Mouse (Mus musculus) ovary, postnatal 36 days (tissue): ENCODE results near the gene Ndufaf2.

Experiments used
- DNase-seq: peaks from one replicate; pipeline ENCODE4 v3.0.0; 2022; ENCODE audit warnings: low spot score, mixed read lengths

Ndufaf2 gene

GRCm38 (mm10) chr13:108032789-108033188 is 125.6 kb downstream of the Ndufaf2 start:
- no peak for DNase-seq

GRCm38 (mm10) chr13:108025802-108026201 is 132.6 kb downstream of the Ndufaf2 start:
- DNase-seq, result no peak

GRCm38 (mm10) chr13:108017349-108017748 is 141.1 kb downstream of the Ndufaf2 start:
- no peak for DNase-seq

- DNase-seq, result no peak
These were observed 143.3 kb downstream of the Ndufaf2 start for GRCm38 (mm10) chr13:108015166-108015565.

GRCm38 (mm10) chr13:108013839-108014238 is 144.6 kb downstream of the Ndufaf2 start:
- DNase-seq, result no peak

- DNase-seq, result no peak
These were observed 145.3 kb downstream of the Ndufaf2 start for GRCm38 (mm10) chr13:108013110-108013509.

GRCm38 (mm10) chr13:108007861-108008260 is 150.6 kb downstream of the Ndufaf2 start:
- DNase-seq, result no peak

GRCm38 (mm10) chr13:107996301-107996700 is 162.1 kb downstream of the Ndufaf2 start:
- no peak for DNase-seq

- DNase-seq, result no peak
These were observed 163.2 kb downstream of the Ndufaf2 start for GRCm38 (mm10) chr13:107995211-107995610.

GRCm38 (mm10) chr13:107992573-107992972 is 165.8 kb downstream of the Ndufaf2 start:
- DNase-seq, result no peak

- DNase-seq, result no peak
These were observed 173.8 kb downstream of the Ndufaf2 start for GRCm38 (mm10) chr13:107984641-107985040.

- no peak for DNase-seq
These were observed 174.2 kb downstream of the Ndufaf2 start for GRCm38 (mm10) chr13:107984186-107984585.

GRCm38 (mm10) chr13:107983231-107983847 is 175.1 kb downstream of the Ndufaf2 start:
- DNase-seq, result no peak

GRCm38 (mm10) chr13:107979461-107979860 is 179.0 kb downstream of the Ndufaf2 start:
- DNase-seq, result no peak

GRCm38 (mm10) chr13:107976886-107977656 is 181.4 kb downstream of the Ndufaf2 start:
- DNase-seq, result no peak

- DNase-seq, result no peak
These were observed 186.0 kb downstream of the Ndufaf2 start for GRCm38 (mm10) chr13:107972451-107972850.

- no peak for DNase-seq
These were observed 186.6 kb downstream of the Ndufaf2 start for GRCm38 (mm10) chr13:107971868-107972267.

- no peak for DNase-seq
These were observed 187.8 kb downstream of the Ndufaf2 start for GRCm38 (mm10) chr13:107970422-107971142.

GRCm38 (mm10) chr13:107969961-107970391 is 188.4 kb downstream of the Ndufaf2 start:
- no peak for DNase-seq

- no peak for DNase-seq
These were observed 193.8 kb downstream of the Ndufaf2 start for GRCm38 (mm10) chr13:107964616-107965015.

- no peak for DNase-seq
These were observed 195.0 kb downstream of the Ndufaf2 start for GRCm38 (mm10) chr13:107963471-107963870.

- no peak for DNase-seq
These were observed 195.7 kb downstream of the Ndufaf2 start for GRCm38 (mm10) chr13:107962741-107963140.

- DNase-seq, result no peak
These were observed 196.5 kb downstream of the Ndufaf2 start for GRCm38 (mm10) chr13:107961972-107962371.
